Mouse (Mus musculus): Measurements from ENCODE around the gene Rapgef4.
A peak's percentile ranks its signal among the peaks of the same experiment; 100 is the strongest.

Gene Rapgef4

GRCm38 (mm10) chr2:72241714-72242472 lies 260.9 kb downstream of the Rapgef4 start:
- DNase-seq: no peak

DNA sequence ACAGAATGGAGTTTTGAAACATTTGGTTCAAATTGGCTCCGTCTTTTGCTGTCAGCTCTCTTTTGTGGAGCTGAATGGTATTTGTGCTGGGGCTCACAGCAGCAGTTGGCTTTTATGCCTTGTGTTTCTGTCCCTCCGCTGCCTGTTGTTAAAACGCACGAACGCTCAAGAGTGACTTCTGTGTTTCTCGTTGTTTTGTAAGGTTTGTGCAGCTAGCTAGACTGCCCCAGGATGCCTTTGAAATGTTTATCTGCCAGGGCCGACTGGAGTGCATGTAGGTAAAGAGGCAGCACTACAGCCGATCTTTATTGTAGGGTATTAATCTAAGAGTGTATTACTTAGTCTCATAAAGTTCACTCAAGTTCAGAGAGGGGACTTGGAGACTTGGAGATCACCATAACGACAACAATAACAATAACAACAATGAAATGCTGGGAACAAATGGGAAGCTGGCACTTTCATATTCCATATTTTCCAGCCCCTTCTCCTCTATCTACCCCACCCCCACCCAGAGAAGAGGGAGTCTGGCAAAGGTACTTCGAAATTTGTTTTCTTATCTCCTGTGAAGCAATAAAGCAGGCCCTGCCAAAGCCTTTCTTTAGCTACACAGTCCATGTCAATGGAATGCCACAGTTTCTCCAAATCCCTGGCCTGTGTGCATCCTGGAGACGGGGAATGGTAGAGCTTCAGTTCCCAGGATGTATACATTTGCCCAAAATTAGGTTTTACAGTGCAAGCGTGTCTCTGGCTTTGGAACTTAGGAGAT lies 262.1 kb downstream of the Rapgef4 start:
- DNase-seq: no peak

GRCm38 (mm10) chr2:72245631-72246030 lies 264.6 kb downstream of the Rapgef4 start:
- no peak for DNase-seq

GRCm38 (mm10) chr2:72246376-72246775 lies 265.3 kb downstream of the Rapgef4 start:
- DNase-seq: no peak

DNA sequence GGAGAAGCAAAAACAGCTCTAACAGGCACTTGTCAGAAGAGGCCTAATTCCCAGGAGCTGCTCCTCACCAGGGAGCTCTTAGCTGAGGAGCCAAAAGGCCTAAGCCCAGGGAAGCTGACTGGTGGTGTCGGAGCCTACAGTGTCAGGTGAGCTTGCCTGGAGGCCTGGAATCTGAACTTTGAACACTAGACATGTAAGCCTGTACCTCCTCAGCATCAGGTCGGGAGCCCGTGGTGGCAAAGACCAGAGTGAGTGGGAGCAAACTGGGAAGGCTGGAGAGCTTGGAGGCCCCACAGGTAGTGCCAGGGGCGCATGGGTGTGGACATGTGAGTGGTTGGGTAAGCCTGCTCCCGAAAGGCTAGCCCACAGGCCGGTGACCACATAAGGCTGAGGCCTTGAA lies 266.8 kb downstream of the Rapgef4 start:
- no peak for DNase-seq

DNA sequence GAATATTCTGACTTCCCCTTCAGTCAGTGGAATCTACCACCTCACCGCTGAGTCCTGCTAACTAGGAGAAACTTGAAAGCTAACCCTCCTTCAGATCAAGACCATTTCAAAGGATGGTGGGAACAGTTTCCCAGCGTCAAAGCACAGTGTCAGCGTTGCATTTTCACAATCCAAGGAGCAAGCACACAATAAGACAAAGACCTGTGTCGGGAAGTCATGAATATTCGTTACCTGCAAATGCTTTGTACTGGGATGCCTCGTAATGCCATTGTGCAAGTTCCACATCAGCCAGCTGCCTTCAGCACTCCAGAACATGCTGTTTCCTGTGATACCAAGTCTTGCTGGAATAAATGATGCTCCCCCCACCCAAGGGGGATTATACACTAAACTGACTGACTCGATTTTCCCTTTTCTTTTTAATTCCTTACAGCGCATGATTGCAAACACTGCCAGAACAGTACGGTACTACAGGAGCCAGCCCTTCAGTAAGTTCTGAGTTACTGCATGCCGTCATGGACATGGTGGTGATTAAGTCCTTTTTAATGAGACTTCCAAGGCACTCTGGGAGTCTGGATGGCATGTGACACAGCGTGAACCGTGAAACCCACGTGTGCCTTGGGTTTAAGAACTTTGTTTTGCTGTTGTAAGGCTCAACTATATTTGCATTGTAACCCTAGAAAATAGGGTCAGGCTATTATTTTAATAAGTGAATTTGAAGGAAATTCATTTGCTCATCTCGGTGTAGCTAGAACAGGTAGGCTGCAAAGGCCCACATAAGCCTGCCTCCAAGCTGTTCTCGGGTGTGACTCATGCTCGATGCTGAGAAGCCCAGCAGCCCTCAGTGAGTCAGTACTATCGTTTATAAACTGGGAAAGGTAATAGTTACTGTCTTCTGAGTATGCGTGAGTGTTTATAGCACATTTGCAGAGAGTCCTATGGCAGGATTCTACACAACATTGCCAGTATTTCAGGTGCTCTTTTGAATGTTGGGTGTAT lies 271.8 kb downstream of the Rapgef4 start:
- no peak for DNase-seq

- DNase-seq: no peak
These were observed 272.8 kb downstream of the Rapgef4 start for GRCm38 (mm10) chr2:72253882-72254281.

- DNase-seq: no peak
These were observed 274.0 kb downstream of the Rapgef4 start for GRCm38 (mm10) chr2:72254813-72255582.

DNA sequence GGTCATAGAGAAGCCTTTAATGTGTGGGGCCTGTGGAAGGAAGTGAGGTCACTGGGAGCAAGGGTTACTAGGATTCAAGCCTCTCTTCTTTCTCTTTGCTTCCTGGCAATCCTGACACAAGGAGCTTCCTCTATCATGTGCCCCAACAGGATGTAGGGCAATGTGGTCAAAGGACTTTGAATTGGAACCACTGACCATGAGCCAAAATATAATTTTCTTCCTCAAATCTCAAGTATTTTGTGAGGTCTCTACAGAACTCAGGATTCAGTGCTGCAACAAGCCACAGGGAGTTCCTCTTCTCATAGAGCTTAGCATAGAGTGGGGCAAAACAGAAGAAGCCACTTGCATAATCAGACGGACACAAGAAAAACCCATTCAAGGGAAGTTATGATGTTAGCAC lies 279.7 kb downstream of the Rapgef4 start:
- DNase-seq: no peak

- no peak for DNase-seq
These were observed 281.9 kb downstream of the Rapgef4 start for GRCm38 (mm10) chr2:72262814-72263480.

- no peak for DNase-seq
These were observed 286.4 kb downstream of the Rapgef4 start for GRCm38 (mm10) chr2:72267390-72267789.

GRCm38 (mm10) chr2:72269651-72270341 lies 288.8 kb downstream of the Rapgef4 start:
- no peak for DNase-seq

DNA sequence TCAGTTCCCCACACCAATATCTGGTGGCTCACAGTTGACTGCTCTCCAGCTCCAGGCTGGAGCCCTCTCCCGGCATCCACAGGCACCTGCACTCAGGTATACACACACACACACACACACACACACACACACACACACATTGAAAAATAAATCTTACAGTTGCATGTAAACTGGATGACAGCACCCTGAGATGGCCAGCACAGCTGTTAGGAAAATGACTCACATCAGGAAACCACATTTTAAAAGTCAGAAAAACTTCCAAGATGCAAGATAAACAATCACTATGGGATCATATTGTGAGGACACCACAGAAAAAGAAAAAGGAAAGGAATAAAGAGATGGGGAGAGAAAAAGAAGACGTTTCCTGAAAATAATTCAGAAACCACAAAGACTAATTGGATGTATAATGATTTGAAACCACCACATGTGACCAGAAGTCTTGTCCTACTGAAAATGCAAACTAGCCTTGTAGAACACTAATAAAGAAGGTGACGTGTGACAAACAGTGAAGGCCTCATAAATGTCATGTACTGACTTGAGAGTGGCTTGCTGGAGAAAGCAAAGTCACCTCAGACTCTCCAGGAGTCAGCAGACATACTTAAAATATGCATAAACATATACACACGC lies 297.3 kb downstream of the Rapgef4 start:
- DNase-seq: no peak

DNA sequence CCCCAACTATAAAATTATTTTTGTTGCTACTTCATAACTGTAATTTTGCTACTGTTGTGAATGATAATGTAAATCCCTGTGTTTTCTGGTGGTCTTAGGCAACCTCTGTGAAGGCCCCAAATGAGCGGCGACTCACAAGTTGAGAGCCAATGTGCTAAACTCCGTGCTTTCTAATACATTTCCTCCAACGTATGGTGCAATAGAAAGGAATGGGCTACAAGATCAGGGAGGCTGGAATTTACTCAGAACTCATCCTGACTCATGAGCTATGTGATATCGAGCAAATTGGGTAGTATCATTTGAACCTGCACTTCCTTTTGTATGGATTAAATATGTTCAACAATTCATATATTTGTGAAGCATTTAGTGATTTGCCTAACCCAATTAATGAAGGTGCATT lies 299.5 kb downstream of the Rapgef4 start:
- no peak for DNase-seq

DNA sequence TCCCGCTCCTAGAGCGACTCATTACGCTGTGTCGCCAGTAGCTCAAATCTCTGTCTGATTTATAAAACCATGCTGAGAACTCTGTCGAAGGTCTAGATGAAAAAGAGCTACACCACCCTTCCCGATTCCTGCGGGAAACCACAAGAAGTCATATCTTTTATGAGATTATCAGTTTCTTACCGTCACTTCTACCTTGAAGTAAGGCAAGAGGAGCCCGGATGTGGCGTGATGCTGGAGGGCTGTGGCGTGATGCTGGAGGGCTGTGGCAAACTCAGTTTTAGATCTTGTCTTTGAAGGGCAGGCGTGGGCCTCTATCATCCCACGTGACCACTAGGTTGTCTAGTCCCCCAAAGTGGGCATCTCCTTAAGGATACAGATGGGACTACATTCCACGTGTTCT lies 300.9 kb downstream of the Rapgef4 start:
- DNase-seq: peak; percentile 52 to 60

DNA sequence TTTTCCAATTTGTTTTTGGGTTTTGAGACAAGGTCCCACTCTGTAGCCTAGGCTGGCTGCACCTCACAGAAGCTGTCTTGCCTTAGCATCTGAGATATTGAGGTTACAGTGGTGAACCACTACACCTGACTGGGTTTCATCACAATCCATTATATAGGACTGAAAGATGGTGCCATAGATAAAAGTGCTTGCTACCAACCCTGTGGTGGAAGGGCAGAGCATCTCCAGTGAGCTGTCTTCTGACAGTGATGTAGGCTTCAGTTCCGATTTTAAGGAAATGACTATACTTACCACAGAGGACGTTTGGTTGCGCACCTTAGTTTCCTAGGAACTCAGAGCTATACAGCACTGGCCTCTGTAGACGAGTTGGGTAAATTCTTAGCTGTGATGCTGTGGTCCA lies 301.7 kb downstream of the Rapgef4 start:
- no peak for DNase-seq

GRCm38 (mm10) chr2:72284689-72285088 lies 303.6 kb downstream of the Rapgef4 start:
- DNase-seq: no peak

GRCm38 (mm10) chr2:72285256-72285887 lies 304.3 kb downstream of the Rapgef4 start, which contains the start of gene Map3k20:
TSS of gene Map3k20 (plus strand) at chr2:72285637.
- DNase-seq: peak; percentile 57 to 60

GRCm38 (mm10) chr2:72285888-72286661 lies 305.0 kb downstream of the Rapgef4 start:
- no peak for DNase-seq

Measured in thymus, postnatal 36 days (tissue).